Mouse (Mus musculus) heart, embryonic 11.5 days (tissue): Measurements from ENCODE around the gene Igsf11. TPM values are rescaled to one million over a fixed set of nuclear protein-coding genes. Genes with fewer than 3 reads are reported as not detected.

Experiments
- ATAC-seq: fragments of 200-750 bp; cut with Nextera tagmentation; replicated peaks from 2 replicates; pipeline ENCODE4 v1.8.0; 2017; ENCODE audit warnings: moderate library complexity; ENCODE audit not compliant: insufficient number of reproducible peaks, low FRiP score, low TSS enrichment
- H3K27ac ChIP-seq: fragments of 300-500 bp; sonication (generic); 2 replicates; pipeline ENCODE4 v1.5.1; 2014; ENCODE audit warnings: mild to moderate bottlenecking, low read depth, low read length
- H3K27me3 ChIP-seq: fragments of 300-500 bp; sonication (generic); 2 replicates; pipeline ENCODE4 v1.6.1; 2014; ENCODE audit warnings: mild to moderate bottlenecking, low read length, mixed read lengths; ENCODE audit not compliant: control insufficient read depth, insufficient read depth
- H3K36me3 ChIP-seq: fragments of 300-500 bp; sonication (generic); 2 replicates; pipeline ENCODE4 v1.6.1; 2014; ENCODE audit warnings: mild to moderate bottlenecking, low read length, moderate library complexity, mixed read lengths; ENCODE audit not compliant: control insufficient read depth, insufficient read depth
- H3K4me1 ChIP-seq: fragments of 300-500 bp; sonication (generic); 2 replicates; pipeline ENCODE4 v1.6.1; 2014; ENCODE audit warnings: low read length; ENCODE audit not compliant: control insufficient read depth, insufficient read depth
- H3K4me2 ChIP-seq: fragments of 300-500 bp; sonication (generic); 2 replicates; pipeline ENCODE4 v1.6.1; 2014; ENCODE audit warnings: mild to moderate bottlenecking, moderate library complexity
- H3K4me3 ChIP-seq: fragments of 300-500 bp; sonication (generic); 2 replicates; pipeline ENCODE4 v1.5.1; 2014; ENCODE audit warnings: low read depth, low read length
- H3K9ac ChIP-seq: fragments of 300-500 bp; sonication (generic); 2 replicates; pipeline ENCODE4 v1.6.1; 2014; ENCODE audit warnings: mild to moderate bottlenecking, low read depth, low read length, moderate library complexity
- H3K9me3 ChIP-seq: fragments of 300-500 bp; sonication (generic); replicated peaks from 2 replicates; pipeline ENCODE4 v1.6.1; 2016; ENCODE audit warnings: low read length; ENCODE audit not compliant: control insufficient read depth
- WGBS: fragments of 180-500 bp; shearing (Covaris S2); extraction: QIAGEN DNeasy Blood & Tissue Kit; methylation state at CpG from one replicate; pipeline ENCODE4 v1.1.7; 2014; ENCODE audit not compliant: insufficient replicate concordance; 5-methylcytosine and 5-hydroxymethylcytosine counted together
- polyA plus RNA-seq: library from polyadenylated mRNA; unstranded; fragments of >200 nt; fragmentation: Nextera tagmentation; extraction: Ambion mirVana; gene quantifications from 2 replicates; pipeline ENCODE4 v1.2.1, GENCODE M21; 2014

Gene Igsf11
- polyA plus RNA-seq, 1 experiment from 2014 or later = 0.23 TPM

GRCm38 (mm10) chr16:38902111-38902778 lies 9.8 kb downstream of the Igsf11 start:
- ATAC-seq = peak; percentile 96
- 1% methylated on average over 61 of the region's 71 CpGs for WGBS
- Histone ChIP-seq H3K4me3 (peak overlapping the region; percentile 67), H3K4me1 (no peaks in the 10 kb centered on the region), H3K9me3 (no peaks in the 10 kb centered on the region), H3K9ac (peak overlapping the region; percentile 72; the same call in 1 of the 2 replicates), H3K4me2 (peak overlapping the region; percentile 97), H3K27me3 (peaks cover 17% of the 10 kb centered on the region), H3K27ac (no peak overlapping the region), H3K36me3 (no peaks in the 10 kb centered on the region)

- WGBS = 53% methylated on average over 4 of the region's 4 CpGs
- Histone ChIP-seq H3K4me1 (no peaks in the 10 kb centered on the region), H3K4me3 (no peak overlapping the region), H3K9me3 (no peaks in the 10 kb centered on the region), H3K27ac (no peak overlapping the region), H3K9ac (no peak overlapping the region), H3K36me3 (no peaks in the 10 kb centered on the region), H3K27me3 (peaks cover 17% of the 10 kb centered on the region), H3K4me2 (peak overlapping the region; percentile 97; the same call in 1 of the 2 replicates)
- ATAC-seq = no peak
Measured at GRCm38 (mm10) chr16:38903020-38903419, 10.5 kb downstream of the Igsf11 start.

GRCm38 (mm10) chr16:38904202-38904601 lies 11.7 kb downstream of the Igsf11 start:
- WGBS = 65% methylated on average over 9 of the region's 9 CpGs
- Histone ChIP-seq H3K9ac (no peak overlapping the region), H3K36me3 (no peaks in the 10 kb centered on the region), H3K4me1 (no peaks in the 10 kb centered on the region), H3K9me3 (no peaks in the 10 kb centered on the region), H3K27ac (no peak overlapping the region), H3K27me3 (peaks cover 17% of the 10 kb centered on the region), H3K4me3 (no peak overlapping the region), H3K4me2 (no peak overlapping the region)
- no peak for ATAC-seq

DNA sequence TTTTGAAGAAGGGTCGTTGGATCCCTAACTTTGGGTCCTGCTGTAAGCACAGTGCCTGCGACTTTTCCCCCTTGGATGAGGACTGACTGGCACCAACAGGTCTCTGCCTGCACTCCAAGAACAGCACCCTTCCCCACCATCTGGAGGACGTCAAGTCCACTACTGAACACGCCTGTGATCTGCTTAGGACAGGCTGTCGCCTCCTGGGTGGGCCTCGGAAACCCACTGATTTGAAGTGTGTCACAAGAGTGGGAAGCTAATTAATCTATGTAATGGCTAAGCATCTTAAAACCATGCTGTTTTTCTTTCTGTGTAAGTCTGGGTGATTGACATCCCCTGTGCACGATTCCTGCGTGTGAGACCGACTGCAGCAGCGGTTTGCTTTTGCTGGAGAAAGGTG lies 13.4 kb downstream of the Igsf11 start:
- Histone ChIP-seq H3K4me2 (no peak overlapping the region), H3K27me3 (peaks cover 17% of the 10 kb centered on the region), H3K36me3 (no peaks in the 10 kb centered on the region), H3K27ac (no peak overlapping the region), H3K9ac (no peak overlapping the region), H3K4me1 (no peaks in the 10 kb centered on the region), H3K9me3 (no peaks in the 10 kb centered on the region), H3K4me3 (no peak overlapping the region)
- ATAC-seq = no peak
- 51% methylated on average over 10 of the region's 10 CpGs for whole genome bisulfite sequencing

DNA sequence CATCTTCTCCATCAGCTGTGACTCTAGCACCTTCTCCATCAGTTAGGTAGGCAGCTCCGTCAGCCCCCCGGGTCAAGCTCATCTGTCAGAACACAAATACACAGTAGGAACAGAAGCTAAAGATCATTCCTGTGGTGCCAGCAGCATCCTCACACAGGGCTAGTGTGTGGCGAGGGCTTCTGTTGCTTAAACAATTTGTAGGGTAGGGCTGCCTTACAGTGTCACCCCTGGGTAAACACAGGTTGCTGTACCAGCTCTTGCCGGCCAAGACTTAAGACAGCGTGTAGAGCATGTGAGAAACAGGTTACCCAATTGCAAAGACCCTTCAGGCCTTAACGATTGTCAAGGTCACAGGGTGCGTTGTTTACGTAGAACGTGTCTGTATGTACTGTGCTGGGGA lies 15.8 kb downstream of the Igsf11 start:
- ATAC-seq = no peak
- no peak overlapping the region for H3K9ac ChIP-seq
- 68% methylated on average over 9 of the region's 9 CpGs for WGBS

GRCm38 (mm10) chr16:38909506-38909905 lies 17.0 kb downstream of the Igsf11 start:
- Histone ChIP-seq H3K4me1 (no peaks in the 10 kb centered on the region), H3K4me2 (no peak overlapping the region), H3K27ac (no peak overlapping the region), H3K36me3 (no peaks in the 10 kb centered on the region), H3K9me3 (no peaks in the 10 kb centered on the region), H3K4me3 (no peak overlapping the region), H3K27me3 (peaks cover 2% of the 10 kb centered on the region), H3K9ac (no peak overlapping the region)
- 62% methylated on average over 12 of the region's 12 CpGs for WGBS
- no peak for ATAC-seq

More for the DNA sequence above, 15.8 kb downstream of the Igsf11 start:
- Histone ChIP-seq H3K27me3 (peaks cover 14% of the 10 kb centered on the region), H3K9me3 (no peaks in the 10 kb centered on the region), H3K36me3 (no peaks in the 10 kb centered on the region), H3K27ac (no peak overlapping the region), H3K4me3 (no peak overlapping the region), H3K4me1 (no peaks in the 10 kb centered on the region), H3K4me2 (no peak overlapping the region)

DNA sequence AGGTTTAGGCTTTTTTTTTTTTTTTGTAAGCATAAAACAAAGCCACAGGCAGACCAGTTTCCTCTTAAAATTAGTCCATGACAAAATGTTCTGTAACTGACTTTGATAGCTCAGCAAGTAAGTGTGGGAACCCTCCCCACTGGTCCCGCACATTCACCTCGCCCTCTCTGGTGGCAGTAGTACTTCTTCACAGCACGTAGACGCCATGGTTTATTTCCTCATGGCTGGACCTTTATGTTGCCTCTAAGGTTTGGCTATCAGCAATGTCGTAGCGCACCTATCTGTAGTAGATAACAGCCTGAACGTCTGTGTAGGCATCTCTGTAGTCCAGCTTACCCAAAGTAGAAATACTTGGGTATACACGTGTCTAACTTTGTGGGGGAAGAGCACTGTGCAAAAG lies 17.6 kb downstream of the Igsf11 start:
- Histone ChIP-seq H3K27ac (no peak overlapping the region), H3K27me3 (peaks cover 2% of the 10 kb centered on the region; the same call in 1 of the 2 replicates), H3K9me3 (no peaks in the 10 kb centered on the region), H3K4me1 (no peaks in the 10 kb centered on the region), H3K9ac (no peak overlapping the region), H3K4me2 (no peak overlapping the region), H3K4me3 (no peak overlapping the region), H3K36me3 (no peaks in the 10 kb centered on the region)
- WGBS = 44% methylated on average over 8 of the region's 8 CpGs
- no peak for ATAC-seq

GRCm38 (mm10) chr16:38915451-38915850 lies 23.0 kb downstream of the Igsf11 start:
- Histone ChIP-seq H3K9ac (no peak overlapping the region), H3K36me3 (no peaks in the 10 kb centered on the region), H3K27me3 (no peaks in the 10 kb centered on the region), H3K4me3 (no peak overlapping the region), H3K9me3 (no peaks in the 10 kb centered on the region), H3K4me1 (no peaks in the 10 kb centered on the region), H3K27ac (no peak overlapping the region), H3K4me2 (no peak overlapping the region)
- WGBS = 76% methylated on average over 4 of the region's 4 CpGs
- no peak for ATAC-seq
